Mouse (Mus musculus) forebrain, embryonic 11.5 days (tissue): Measurements from ENCODE around the gene Mlycd. TPM values are rescaled to one million over a fixed set of nuclear protein-coding genes. Genes with fewer than 3 reads are reported as not detected.
"Not testable (repeated sequence)": the region's sequence is repeated elsewhere in the genome, so short reads cannot be mapped to it uniquely, and the experiment has no call there.

ENCODE experiments used
- ATAC-seq: fragments of 200-750 bp; cut with Nextera tagmentation; replicated peaks from 2 replicates; pipeline ENCODE4 v1.8.0; 2017; ENCODE audit warnings: moderate TSS enrichment; ENCODE audit not compliant: low FRiP score
- DNase-seq: peaks from one replicate; pipeline ENCODE4 v3.0.0-alpha.2; 2017; ENCODE audit warnings: low spot score
- H3K27ac ChIP-seq: fragments of 300-500 bp; sonication (generic); 2 replicates; pipeline ENCODE4 v1.5.1; 2014; ENCODE audit warnings: low read depth, low read length
- H3K27me3 ChIP-seq: fragments of 300-500 bp; sonication (generic); 2 replicates; pipeline ENCODE4 v1.6.1; 2014; ENCODE audit warnings: mild to moderate bottlenecking, low read length, mixed read lengths; ENCODE audit not compliant: control insufficient read depth, insufficient read depth
- H3K36me3 ChIP-seq: fragments of 300-500 bp; sonication (generic); 2 replicates; pipeline ENCODE4 v1.6.1; 2014; ENCODE audit warnings: mild to moderate bottlenecking, low read length, moderate library complexity, mixed read lengths; ENCODE audit not compliant: control insufficient read depth, insufficient read depth
- H3K4me1 ChIP-seq: fragments of 300-500 bp; sonication (generic); replicated peaks from 2 replicates; pipeline ENCODE4 v1.6.1; 2014; ENCODE audit warnings: low read length, mixed read lengths; ENCODE audit not compliant: control insufficient read depth, insufficient read depth
- H3K4me2 ChIP-seq: fragments of 300-500 bp; sonication (generic); 2 replicates; pipeline ENCODE4 v1.6.1; 2014; ENCODE audit warnings: low read depth, mild to moderate bottlenecking, low read length, moderate library complexity, mixed read lengths; ENCODE audit not compliant: severe bottlenecking
- H3K4me3 ChIP-seq: fragments of 300-500 bp; sonication (generic); 2 replicates; pipeline ENCODE4 v1.5.1; 2014; ENCODE audit warnings: low read depth, low read length
- H3K9ac ChIP-seq: fragments of 300-500 bp; sonication (generic); 2 replicates; pipeline ENCODE4 v1.6.1; 2014; ENCODE audit warnings: low read length
- H3K9me3 ChIP-seq: fragments of 300-500 bp; sonication (generic); 2 replicates; pipeline ENCODE4 v1.6.1; 2016; ENCODE audit warnings: low read length, mixed read lengths; ENCODE audit not compliant: control insufficient read depth
- WGBS: fragments of 180-500 bp; shearing (Covaris S2); extraction: QIAGEN DNeasy Blood & Tissue Kit; methylation state at CpG from one replicate; pipeline ENCODE4 v1.1.7; 2014; 5-methylcytosine and 5-hydroxymethylcytosine counted together
- polyA plus RNA-seq: library from polyadenylated mRNA; unstranded; fragments of >200 nt; fragmentation: Nextera tagmentation; extraction: Ambion mirVana; gene quantifications from 2 replicates; pipeline ENCODE4 v1.2.1, GENCODE M21; 2014

Mlycd gene
- 12.0 and 13.5 TPM in 2 replicates for polyA plus RNA-seq

DNA sequence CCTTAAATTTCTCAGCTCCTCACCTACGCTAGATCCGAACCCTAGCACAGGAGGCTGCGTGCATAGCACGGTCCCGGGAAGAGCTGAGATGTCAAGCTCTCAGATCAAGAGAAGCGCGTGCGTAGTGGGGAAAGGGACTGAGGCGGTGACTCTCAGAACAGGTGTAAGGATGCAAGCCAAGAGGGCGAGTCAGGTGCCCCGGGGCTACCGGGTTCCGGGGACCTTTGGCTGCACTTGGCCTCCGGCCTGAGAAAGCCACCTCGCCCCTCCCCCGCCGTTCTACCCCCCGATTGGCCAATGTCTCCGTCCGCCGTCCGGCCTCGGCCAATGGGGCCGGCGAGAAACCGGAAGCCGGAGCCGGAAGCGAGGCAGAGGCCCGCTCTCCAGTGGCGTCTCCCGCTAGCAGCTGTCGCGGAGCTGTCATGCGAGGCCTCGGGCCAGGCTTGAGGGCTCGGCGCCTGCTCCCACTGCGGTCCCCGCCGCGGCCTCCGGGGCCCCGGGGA lies at the start of gene Mlycd:
Gene Mlycd (plus strand): TSS at position 355 of the 503 bp plus-strand sequence.
- no peaks in the 10 kb centered on the region for H3K9me3 ChIP-seq
- WGBS: 2% methylated on average over 43 of the region's 44 CpGs
- ATAC-seq (peak; percentile 96), DNase-seq (peak; percentile 95)
- H3K4me3 ChIP-seq: peak within 1 kb of the TSS; percentile 80
- H3K4me1 ChIP-seq: peaks cover 3% of the 10 kb centered on the region; the same call in 1 of the 2 replicates
- H3K27me3 ChIP-seq: no peaks in the 10 kb centered on the region
- peak within 1 kb of the TSS; percentile 62; the same call in 1 of the 2 replicates for H3K27ac ChIP-seq
- peak within 1 kb of the TSS; percentile 86 for H3K9ac ChIP-seq
- H3K4me2 ChIP-seq: peak within 1 kb of the TSS; percentile 99
- no peaks in the 10 kb centered on the region for H3K36me3 ChIP-seq

DNA sequence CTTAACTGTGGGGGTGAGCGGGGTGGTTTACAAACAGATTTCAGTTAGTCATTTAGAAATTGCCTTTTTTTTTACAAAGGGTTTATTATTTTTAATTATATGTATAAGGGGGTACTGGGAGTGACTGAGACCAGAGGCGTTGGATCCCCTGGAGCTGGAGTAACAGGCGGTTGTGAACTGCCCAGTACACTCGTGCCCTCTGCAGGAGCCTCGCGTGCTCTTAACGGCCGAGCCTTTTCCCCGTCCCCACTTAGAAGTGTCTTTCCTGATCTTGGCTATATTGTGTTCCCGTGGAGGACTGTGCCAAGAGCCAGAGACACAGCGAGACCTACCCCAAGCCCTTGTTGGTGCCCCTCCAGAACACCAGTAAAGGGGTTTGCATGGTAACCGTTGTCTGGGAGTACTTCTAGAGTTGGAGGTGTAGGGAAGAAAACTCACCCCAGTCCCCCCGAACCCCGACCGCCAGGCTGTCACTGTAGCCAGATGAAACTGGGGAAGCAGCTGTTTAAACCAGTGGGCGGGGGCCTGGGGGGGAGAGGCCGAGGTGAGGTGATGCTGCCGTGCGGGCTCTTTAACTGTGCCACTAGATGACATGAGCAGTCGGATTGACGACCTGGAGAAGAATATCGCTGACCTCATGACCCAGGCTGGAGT lies 49.5 kb upstream of the Mlycd start:
- ATAC-seq (no peak), DNase-seq (no peak)
- Histone ChIP-seq H3K9me3 (peaks cover 4% of the 10 kb centered on the region; the same call in 1 of the 2 replicates), H3K4me3 (peak overlapping the region; percentile 95), H3K9ac (peak overlapping the region; percentile 91), H3K27me3 (no peaks in the 10 kb centered on the region), H3K36me3 (peaks cover 2% of the 10 kb centered on the region; the same call in 1 of the 2 replicates), H3K27ac (no peak overlapping the region), H3K4me2 (peak overlapping the region; percentile 68), H3K4me1 (peaks cover 4% of the 10 kb centered on the region; the same call in 1 of the 2 replicates)
- WGBS: 52% methylated on average over 22 of the region's 22 CpGs

DNA sequence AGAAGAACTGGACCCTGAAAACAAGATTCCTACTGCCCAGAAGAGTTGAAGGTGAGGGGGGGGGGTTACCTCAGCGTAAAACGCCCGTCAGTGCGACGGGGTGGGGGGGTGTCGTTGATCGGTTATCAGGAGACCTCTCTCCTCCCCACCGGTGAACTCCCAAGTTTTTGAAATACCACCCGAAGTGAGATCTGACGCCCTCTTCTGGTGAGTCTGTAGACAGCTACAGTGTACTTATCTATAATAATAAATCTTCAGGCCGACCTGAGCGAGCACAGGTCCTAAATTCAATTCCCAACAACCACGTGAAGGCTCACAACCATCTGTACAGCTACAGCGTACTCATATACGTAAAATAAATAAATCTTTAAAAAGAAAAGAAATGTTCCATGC lies 49.0 kb upstream of the Mlycd start:
- no peak overlapping the region for H3K27ac ChIP-seq
- no peak for DNase-seq
- peak overlapping the region; percentile 95; the same call in 1 of the 2 replicates for H3K4me3 ChIP-seq
- H3K9me3 ChIP-seq: peaks cover 4% of the 10 kb centered on the region; the same call in 1 of the 2 replicates
- 87% methylated on average over 15 of the region's 15 CpGs for WGBS
- no peaks in the 10 kb centered on the region for H3K27me3 ChIP-seq
- H3K4me1 ChIP-seq: peaks cover 4% of the 10 kb centered on the region; the same call in 1 of the 2 replicates
- no peak overlapping the region for H3K9ac ChIP-seq
- H3K36me3 ChIP-seq: peaks cover 2% of the 10 kb centered on the region; the same call in 1 of the 2 replicates
- no peak overlapping the region for H3K4me2 ChIP-seq
- ATAC-seq: no peak

GRCm38 (mm10) chr8:119351647-119352046 lies 43.0 kb upstream of the Mlycd start:
- H3K4me2 ChIP-seq: no peak overlapping the region
- DNase-seq: no peak
- H3K27ac ChIP-seq: no peak overlapping the region
- no peak overlapping the region for H3K9ac ChIP-seq
- H3K4me1 ChIP-seq: no peaks in the 10 kb centered on the region
- peaks cover 2% of the 10 kb centered on the region; the same call in 1 of the 2 replicates for H3K36me3 ChIP-seq
- H3K4me3 ChIP-seq: no peak overlapping the region
- no peaks in the 10 kb centered on the region for H3K27me3 ChIP-seq
- ATAC-seq: no peak
- H3K9me3 ChIP-seq: no peaks in the 10 kb centered on the region
- WGBS: 95% methylated on average over 19 of the region's 19 CpGs

DNA sequence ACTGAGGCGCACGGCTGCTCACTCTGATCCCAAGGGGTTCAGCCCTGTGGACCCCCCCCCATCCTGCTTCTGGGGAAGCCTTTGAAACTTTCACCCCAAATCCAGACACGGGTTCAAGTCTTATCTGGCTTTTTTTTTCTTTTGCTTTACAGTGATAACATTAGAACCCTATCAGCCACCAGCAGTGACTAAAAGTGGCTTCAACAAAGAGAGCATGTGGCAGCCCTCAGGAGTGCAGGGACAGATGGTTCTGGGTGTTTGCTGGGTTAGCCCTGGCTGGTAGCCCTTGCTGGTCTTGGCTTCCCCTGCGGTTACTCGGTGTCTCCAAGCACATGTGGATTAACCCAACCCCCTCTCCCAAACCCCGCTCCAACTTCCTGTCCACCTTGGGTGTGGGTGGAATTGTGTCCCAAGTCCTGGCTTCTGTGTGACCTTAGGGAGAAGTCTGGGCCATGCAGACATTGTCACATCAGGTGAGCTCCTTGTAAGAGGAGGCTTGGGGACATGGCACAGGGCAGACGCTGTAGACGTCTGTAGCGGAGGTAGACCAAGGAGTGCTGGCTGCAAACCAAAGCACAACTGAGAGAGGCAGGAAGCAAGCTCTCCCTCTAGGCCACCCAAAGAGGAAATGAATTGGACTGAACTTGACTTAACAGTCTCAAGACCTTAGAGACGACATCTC lies 41.6 kb upstream of the Mlycd start:
- peaks cover 2% of the 10 kb centered on the region; the same call in 1 of the 2 replicates for H3K36me3 ChIP-seq
- H3K9ac ChIP-seq: no peak overlapping the region
- H3K4me2 ChIP-seq: no peak overlapping the region
- H3K4me1 ChIP-seq: no peaks in the 10 kb centered on the region
- no peaks in the 10 kb centered on the region for H3K27me3 ChIP-seq
- 89% methylated on average over 10 of the region's 10 CpGs for WGBS
- H3K4me3 ChIP-seq: no peak overlapping the region
- no peaks in the 10 kb centered on the region for H3K9me3 ChIP-seq
- no peak for DNase-seq
- no peak for ATAC-seq
- no peak overlapping the region for H3K27ac ChIP-seq

GRCm38 (mm10) chr8:119353659-119354023 lies 41.0 kb upstream of the Mlycd start:
- Histone ChIP-seq H3K9ac (no peak overlapping the region), H3K4me2 (no peak overlapping the region), H3K36me3 (no peaks in the 10 kb centered on the region; the same call in 1 of the 2 replicates), H3K9me3 (no peaks in the 10 kb centered on the region), H3K4me3 (no peak overlapping the region), H3K27ac (no peak overlapping the region), H3K4me1 (no peaks in the 10 kb centered on the region), H3K27me3 (no peaks in the 10 kb centered on the region)
- 87% methylated on average over 6 of the region's 6 CpGs for WGBS
- DNase-seq (no peak), ATAC-seq (no peak)

DNA sequence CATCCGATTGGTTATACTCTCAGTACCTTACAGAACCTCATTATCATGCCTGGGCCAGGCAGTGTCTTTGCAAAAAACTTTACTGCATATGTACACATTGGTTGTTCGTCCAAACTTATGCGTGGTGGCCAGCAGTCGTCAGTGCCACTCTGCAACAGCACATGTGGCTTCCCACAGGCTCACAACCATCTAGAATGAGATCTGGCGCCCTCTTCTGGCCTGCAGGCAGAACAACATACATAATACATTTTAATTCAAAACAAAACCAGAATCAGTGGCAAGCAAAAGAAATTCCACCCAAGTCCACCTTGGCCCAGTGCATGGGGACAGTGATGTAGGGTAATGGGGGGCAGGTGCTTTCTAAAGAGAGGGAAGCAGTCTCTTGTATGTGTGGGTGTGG lies 38.0 kb upstream of the Mlycd start:
- not testable (repeated sequence) for ATAC-seq

DNA sequence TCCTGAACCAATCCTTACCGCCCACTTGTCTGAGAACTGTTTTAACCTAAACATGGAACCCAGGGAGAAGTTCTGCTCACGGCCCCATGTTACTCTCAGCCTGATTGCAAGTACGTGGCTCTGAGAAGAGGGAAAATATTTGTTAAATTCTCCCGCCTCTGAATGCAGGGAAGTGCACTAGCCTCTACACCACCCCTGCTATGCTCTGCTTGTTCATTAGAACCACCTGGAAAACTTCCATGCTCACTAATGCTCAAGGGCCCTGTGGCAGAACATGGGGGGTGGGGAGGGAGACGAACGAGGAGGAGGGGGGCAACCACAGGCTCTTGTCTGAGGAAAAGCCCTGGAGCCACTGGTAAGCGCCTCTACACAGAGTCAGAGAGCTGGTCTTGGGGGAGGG lies 36.5 kb upstream of the Mlycd start:
- DNase-seq (no peak), ATAC-seq (no peak)
- Histone ChIP-seq H3K4me3 (no peak overlapping the region), H3K4me2 (no peak overlapping the region), H3K4me1 (no peaks in the 10 kb centered on the region), H3K27ac (no peak overlapping the region), H3K27me3 (no peaks in the 10 kb centered on the region), H3K36me3 (no peaks in the 10 kb centered on the region), H3K9ac (no peak overlapping the region), H3K9me3 (no peaks in the 10 kb centered on the region)
- WGBS: 80% methylated on average over 7 of the region's 7 CpGs

More for the DNA sequence above, 38.0 kb upstream of the Mlycd start:
- H3K27ac ChIP-seq, H3K4me1 ChIP-seq, H3K27me3 ChIP-seq, H3K9ac ChIP-seq, H3K4me3 ChIP-seq, H3K36me3 ChIP-seq, H3K9me3 ChIP-seq, H3K4me2 ChIP-seq: not testable (repeated sequence)
- WGBS: 59% methylated on average over 5 of the region's 5 CpGs
- DNase-seq: peak; percentile 71
